Mouse (Mus musculus) megakaryocyte, adult 5-6 weeks (primary cell): Measurements from ENCODE around the gene Atp1a4. TPM values are rescaled to one million over a fixed set of nuclear protein-coding genes. Genes with fewer than 3 reads are reported as not detected.

Experiments used
- ATAC-seq: 2 replicates; pipeline ENCODE4 v1.8.0; 2016; ENCODE audit warnings: mild to moderate bottlenecking, inconsistent platforms; ENCODE audit not compliant: poor library complexity, severe bottlenecking
- total RNA-seq, 2 experiments: library from RNA; stranded (forward) in 1 of 2; stranded (reverse) in 1 of 2; fragments of 153-499, 151-499 nt in 1 of 2; fragments of 221-1000, 200-1000 nt in 1 of 2; gene quantifications; 2 replicates each; pipeline versions ENCODE4 v1.2.3 to v1.2.4; 2015 to 2017

Atp1a4 gene
- total RNA-seq, 2 experiments from 2014 or later, result not detected

- no peak for ATAC-seq
Measured at GRCm38 (mm10) chr1:172220414-172220813, 37.8 kb downstream of the Atp1a4 start.

GRCm38 (mm10) chr1:172219451-172220406 lies 38.5 kb downstream of the Atp1a4 start, which contains the start of gene Casq1:
Casq1 (minus strand) TSS chr1:172219868.
- ATAC-seq, result no peak

GRCm38 (mm10) chr1:172218164-172218910 lies 39.9 kb downstream of the Atp1a4 start:
- ATAC-seq, result no peak

GRCm38 (mm10) chr1:172217148-172217547 lies 41.1 kb downstream of the Atp1a4 start:
- ATAC-seq, result peak; percentile 100

GRCm38 (mm10) chr1:172214748-172215147 lies 43.5 kb downstream of the Atp1a4 start:
- ATAC-seq, result no peak

GRCm38 (mm10) chr1:172213771-172214170 lies 44.4 kb downstream of the Atp1a4 start:
- ATAC-seq, result no peak

- no peak for ATAC-seq
Measured at GRCm38 (mm10) chr1:172212776-172213175, 45.4 kb downstream of the Atp1a4 start.

- peak; percentile 67 for ATAC-seq
Measured at GRCm38 (mm10) chr1:172207111-172207584, 51.1 kb downstream of the Atp1a4 start.

GRCm38 (mm10) chr1:172206141-172206917 lies 51.9 kb downstream of the Atp1a4 start, which contains the start of gene Pea15a:
Pea15a (minus strand) TSS chr1:172206804.
- peak; percentile 72 for ATAC-seq

- peak; percentile 14 for ATAC-seq
Measured at GRCm38 (mm10) chr1:172205741-172206087, 52.5 kb downstream of the Atp1a4 start.

- no peak for ATAC-seq
Measured at GRCm38 (mm10) chr1:172204814-172205740, 53.1 kb downstream of the Atp1a4 start.

GRCm38 (mm10) chr1:172204033-172204813 lies 54.0 kb downstream of the Atp1a4 start:
- no peak for ATAC-seq

- ATAC-seq, result no peak
Measured at GRCm38 (mm10) chr1:172203566-172203965, 54.6 kb downstream of the Atp1a4 start.

GRCm38 (mm10) chr1:172202894-172203522 lies 55.2 kb downstream of the Atp1a4 start:
- ATAC-seq, result no peak

GRCm38 (mm10) chr1:172201967-172202880 lies 56.0 kb downstream of the Atp1a4 start:
- ATAC-seq, result no peak

- no peak for ATAC-seq
Measured at GRCm38 (mm10) chr1:172200871-172201447, 57.3 kb downstream of the Atp1a4 start.

- no peak for ATAC-seq
Measured at GRCm38 (mm10) chr1:172200161-172200560, 58.1 kb downstream of the Atp1a4 start.
